Mouse (Mus musculus) intestine, embryonic 16.5 days (tissue): ENCODE data around the gene Rhebl1. TPM values are rescaled to one million over a fixed set of nuclear protein-coding genes. Genes with fewer than 3 reads are reported as not detected.
A peak's percentile ranks its signal among the peaks of the same experiment; 100 is the strongest.

Experiments
- ATAC-seq: fragments of 200-750 bp; cut with Nextera tagmentation; 2 replicates; pipeline ENCODE4 v1.8.0; 2017; ENCODE audit warnings: moderate TSS enrichment, moderate library complexity
- H3K27ac ChIP-seq: fragments of 300-500 bp; sonication (generic); 2 replicates; pipeline ENCODE4 v1.5.1; 2014; ENCODE audit warnings: mild to moderate bottlenecking, low read length
- H3K27me3 ChIP-seq: fragments of 300-500 bp; sonication (generic); replicated peaks from 2 replicates; pipeline ENCODE4 v1.6.1; 2014; ENCODE audit warnings: low read length, control low read depth, mixed read lengths; ENCODE audit not compliant: control insufficient read depth, insufficient read depth
- H3K36me3 ChIP-seq: fragments of 300-500 bp; sonication (generic); 2 replicates; pipeline ENCODE4 v1.6.1; 2014; ENCODE audit warnings: low read length, control low read depth; ENCODE audit not compliant: control insufficient read depth, insufficient read depth
- H3K4me1 ChIP-seq: fragments of 300-500 bp; sonication (generic); 2 replicates; pipeline ENCODE4 v1.6.1; 2014; ENCODE audit warnings: low read length, control low read depth, mixed read lengths; ENCODE audit not compliant: control insufficient read depth, insufficient read depth
- H3K4me2 ChIP-seq: fragments of 300-500 bp; sonication (generic); 2 replicates; pipeline ENCODE4 v1.6.1; 2014; ENCODE audit warnings: low read depth, low read length, control low read depth
- H3K4me3 ChIP-seq: fragments of 300-500 bp; sonication (generic); 2 replicates; pipeline ENCODE4 v1.5.1; 2014; ENCODE audit warnings: mild to moderate bottlenecking, low read length
- H3K9ac ChIP-seq: fragments of 300-500 bp; sonication (generic); 2 replicates; pipeline ENCODE4 v1.6.1; 2014; ENCODE audit warnings: low read depth, low read length
- H3K9me3 ChIP-seq: fragments of 300-500 bp; sonication (generic); 2 replicates; pipeline ENCODE4 v1.6.1; 2016; ENCODE audit warnings: low read length, control low read depth; ENCODE audit not compliant: control insufficient read depth
- WGBS: fragments of 180-500 bp; shearing (Covaris S2); extraction: QIAGEN DNeasy Blood & Tissue Kit; methylation state at CpG from one replicate; pipeline ENCODE4 v1.1.7; 2014; 5-methylcytosine and 5-hydroxymethylcytosine counted together
- polyA plus RNA-seq: library from polyadenylated mRNA; unstranded; fragments of >200 nt; fragmentation: Nextera tagmentation; extraction: Ambion mirVana; gene quantifications from 2 replicates; pipeline ENCODE4 v1.2.1, GENCODE M21; 2015

Rhebl1 gene
- polyA plus RNA-seq, 1 experiment from 2014 or later, result 12.3 TPM

- Histone ChIP-seq H3K4me3 (no peak overlapping the region), H3K36me3 (peaks cover 55% of the 10 kb centered on the region), H3K4me2 (no peak overlapping the region), H3K4me1 (no peaks in the 10 kb centered on the region), H3K27ac (no peak overlapping the region), H3K9ac (no peak overlapping the region), H3K9me3 (no peaks in the 10 kb centered on the region), H3K27me3 (no peaks in the 10 kb centered on the region)
- WGBS, result 74% methylated on average over 9 of the region's 9 CpGs
- no peak for ATAC-seq
Measured at GRCm38 (mm10) chr15:98859319-98860043, 34.9 kb downstream of the Rhebl1 start.

GRCm38 (mm10) chr15:98854214-98854613 lies 40.1 kb downstream of the Rhebl1 start:
- Histone ChIP-seq H3K9ac (no peak overlapping the region), H3K4me3 (no peak overlapping the region), H3K27ac (no peak overlapping the region), H3K4me1 (peaks cover 5% of the 10 kb centered on the region; the same call in 1 of the 2 replicates), H3K27me3 (no peaks in the 10 kb centered on the region), H3K9me3 (no peaks in the 10 kb centered on the region), H3K36me3 (peaks cover 56% of the 10 kb centered on the region), H3K4me2 (no peak overlapping the region)
- WGBS, result 84% methylated on average over 16 of the region's 16 CpGs
- no peak for ATAC-seq

- Histone ChIP-seq H3K9ac (no peak overlapping the region), H3K4me2 (no peak overlapping the region), H3K4me3 (no peak overlapping the region), H3K27me3 (no peaks in the 10 kb centered on the region), H3K9me3 (no peaks in the 10 kb centered on the region), H3K27ac (no peak overlapping the region), H3K4me1 (peaks cover 5% of the 10 kb centered on the region; the same call in 1 of the 2 replicates), H3K36me3 (peaks cover 60% of the 10 kb centered on the region)
- WGBS, result 93% methylated on average over 28 of the region's 28 CpGs
- no peak for ATAC-seq
Measured at GRCm38 (mm10) chr15:98853161-98853937, 41.0 kb downstream of the Rhebl1 start.

- H3K27ac ChIP-seq, result no peak overlapping the region
- H3K4me3 ChIP-seq, result no peak overlapping the region
- ATAC-seq, result no peak
- H3K9me3 ChIP-seq, result no peaks in the 10 kb centered on the region
- no peak overlapping the region for H3K9ac ChIP-seq
- H3K4me1 ChIP-seq, result peaks cover 5% of the 10 kb centered on the region; the same call in 1 of the 2 replicates
- H3K36me3 ChIP-seq, result peaks cover 55% of the 10 kb centered on the region
- no peak overlapping the region for H3K4me2 ChIP-seq
- no peaks in the 10 kb centered on the region for H3K27me3 ChIP-seq
- 91% methylated on average over 9 of the region's 9 CpGs for whole genome bisulfite sequencing
Measured at GRCm38 (mm10) chr15:98852733-98853132, 41.6 kb downstream of the Rhebl1 start.

- Histone ChIP-seq H3K27ac (no peak overlapping the region), H3K27me3 (no peaks in the 10 kb centered on the region), H3K36me3 (peaks cover 54% of the 10 kb centered on the region), H3K4me2 (no peak overlapping the region), H3K4me1 (peaks cover 5% of the 10 kb centered on the region; the same call in 1 of the 2 replicates), H3K9ac (0 out of 2 replicates have a peak overlapping the region, but pooled peaks have one; percentile 14), H3K4me3 (no peak overlapping the region), H3K9me3 (no peaks in the 10 kb centered on the region)
- WGBS, result 94% methylated on average over 9 of the region's 9 CpGs
- no peak for ATAC-seq
Measured at GRCm38 (mm10) chr15:98852071-98852470, 42.3 kb downstream of the Rhebl1 start.

GRCm38 (mm10) chr15:98851229-98851818 lies 43.0 kb downstream of the Rhebl1 start:
- no peaks in the 10 kb centered on the region for H3K27me3 ChIP-seq
- H3K9ac ChIP-seq, result no peak overlapping the region
- peaks cover 56% of the 10 kb centered on the region for H3K36me3 ChIP-seq
- H3K27ac ChIP-seq, result no peak overlapping the region
- no peak overlapping the region for H3K4me2 ChIP-seq
- H3K4me1 ChIP-seq, result peaks cover 5% of the 10 kb centered on the region; the same call in 1 of the 2 replicates
- ATAC-seq, result peak; percentile 55; the same call in 1 of the 2 replicates
- no peaks in the 10 kb centered on the region for H3K9me3 ChIP-seq
- no peak overlapping the region for H3K4me3 ChIP-seq
- 76% methylated on average over 21 of the region's 21 CpGs for WGBS

GRCm38 (mm10) chr15:98850668-98851067 lies 43.7 kb downstream of the Rhebl1 start:
- no peaks in the 10 kb centered on the region for H3K27me3 ChIP-seq
- 77% methylated on average over 14 of the region's 14 CpGs for WGBS
- H3K9me3 ChIP-seq, result no peaks in the 10 kb centered on the region
- no peak overlapping the region; the same call in 1 of the 2 replicates for H3K9ac ChIP-seq
- peaks cover 5% of the 10 kb centered on the region; the same call in 1 of the 2 replicates for H3K4me1 ChIP-seq
- no peak overlapping the region for H3K4me2 ChIP-seq
- no peak overlapping the region for H3K4me3 ChIP-seq
- ATAC-seq, result peak; percentile 38; the same call in 1 of the 2 replicates
- H3K27ac ChIP-seq, result no peak overlapping the region
- peaks cover 60% of the 10 kb centered on the region for H3K36me3 ChIP-seq

- Histone ChIP-seq H3K4me1 (peaks cover 5% of the 10 kb centered on the region; the same call in 1 of the 2 replicates), H3K27me3 (no peaks in the 10 kb centered on the region), H3K9ac (no peak overlapping the region), H3K4me2 (no peak overlapping the region), H3K9me3 (no peaks in the 10 kb centered on the region), H3K36me3 (peaks cover 61% of the 10 kb centered on the region), H3K4me3 (no peak overlapping the region), H3K27ac (no peak overlapping the region)
- 84% methylated on average over 16 of the region's 16 CpGs for WGBS
- no peak for ATAC-seq
Measured at GRCm38 (mm10) chr15:98849956-98850600, 44.3 kb downstream of the Rhebl1 start.

GRCm38 (mm10) chr15:98849165-98849564 lies 45.2 kb downstream of the Rhebl1 start:
- no peak for ATAC-seq
- WGBS, result 95% methylated on average over 11 of the region's 11 CpGs
- Histone ChIP-seq H3K27ac (no peak overlapping the region), H3K9me3 (no peaks in the 10 kb centered on the region), H3K9ac (no peak overlapping the region), H3K36me3 (peaks cover 64% of the 10 kb centered on the region), H3K4me1 (peaks cover 5% of the 10 kb centered on the region; the same call in 1 of the 2 replicates), H3K4me3 (no peak overlapping the region), H3K4me2 (no peak overlapping the region), H3K27me3 (no peaks in the 10 kb centered on the region)
